Mouse (Mus musculus) 3T3-L1 (cell line): ENCODE results near the gene AC170998.1.
A peak's percentile ranks its signal among the peaks of the same experiment; 100 is the strongest.

Experiments used
- DNase-seq: peaks from one replicate; pipeline ENCODE4 v3.0.0-alpha.2; 2015; ENCODE audit warnings: low read depth, low spot score

AC170998.1 gene

GRCm38 (mm10) chr17:28725783-28726182, at the start of gene AC170998.1:
Gene AC170998.1, plus strand, starts transcription at chr17:28726083.
- no peak for DNase-seq

DNA sequence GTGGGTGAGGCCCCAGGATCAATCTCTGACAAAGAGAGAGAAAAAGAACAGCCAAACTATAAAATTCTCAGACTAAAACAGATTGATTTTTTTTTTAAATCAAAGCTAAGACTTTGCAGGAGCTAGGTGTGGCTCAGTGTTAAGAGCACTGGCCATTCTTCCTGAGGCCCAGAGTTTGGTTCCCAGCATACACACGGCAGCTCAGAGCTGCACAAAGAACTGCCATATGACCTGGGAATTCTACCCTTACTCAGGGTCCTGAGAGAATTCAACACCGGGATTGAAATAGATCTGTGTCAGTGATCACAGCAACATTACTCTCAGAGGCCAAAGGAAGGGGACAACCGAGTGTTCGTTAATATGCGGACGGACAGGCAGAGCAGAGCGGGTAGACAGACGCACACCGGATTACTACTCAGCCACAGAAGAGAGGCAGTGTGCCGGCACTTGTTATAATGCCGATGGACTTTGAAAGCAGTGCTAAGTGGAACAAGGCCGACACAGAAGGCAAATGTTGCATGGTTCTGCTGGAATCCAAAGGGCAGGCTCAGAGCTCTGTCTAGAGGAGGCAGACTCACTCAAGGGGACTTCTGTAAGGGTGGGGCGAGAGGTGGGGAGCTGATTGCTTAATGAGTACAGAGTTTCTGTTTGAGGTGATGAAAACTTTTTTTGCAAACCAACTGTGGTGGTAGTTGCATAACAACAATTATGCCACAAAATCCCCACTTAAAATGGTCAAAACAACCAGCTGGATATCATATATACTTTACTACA, 43.4 kb upstream of the AC170998.1 start:
- DNase-seq = no peak

- DNase-seq = no peak
Observed at GRCm38 (mm10) chr17:28683601-28684000, 42.3 kb upstream of the AC170998.1 start.

GRCm38 (mm10) chr17:28684631-28685030, 41.3 kb upstream of the AC170998.1 start:
- no peak for DNase-seq

DNA sequence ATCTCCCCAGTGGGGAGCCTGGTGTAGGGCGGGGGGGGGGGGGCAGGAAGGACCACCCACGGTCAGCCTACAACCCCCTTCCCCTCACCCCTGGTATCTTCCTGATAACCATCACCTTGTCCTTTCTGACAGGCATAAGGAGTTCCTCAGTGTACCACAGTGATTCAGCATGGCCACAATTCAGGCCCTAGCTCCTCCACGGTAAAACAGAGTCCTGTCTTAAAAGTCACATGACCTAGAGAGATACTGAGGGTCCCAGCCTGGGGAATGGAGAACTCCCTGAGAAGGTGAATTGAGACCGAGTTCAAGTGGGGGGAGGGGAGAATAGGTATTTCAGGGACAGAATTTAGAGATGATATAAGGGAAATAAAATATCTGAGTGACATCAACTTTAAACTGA, 38.5 kb upstream of the AC170998.1 start:
- DNase-seq = no peak

DNA sequence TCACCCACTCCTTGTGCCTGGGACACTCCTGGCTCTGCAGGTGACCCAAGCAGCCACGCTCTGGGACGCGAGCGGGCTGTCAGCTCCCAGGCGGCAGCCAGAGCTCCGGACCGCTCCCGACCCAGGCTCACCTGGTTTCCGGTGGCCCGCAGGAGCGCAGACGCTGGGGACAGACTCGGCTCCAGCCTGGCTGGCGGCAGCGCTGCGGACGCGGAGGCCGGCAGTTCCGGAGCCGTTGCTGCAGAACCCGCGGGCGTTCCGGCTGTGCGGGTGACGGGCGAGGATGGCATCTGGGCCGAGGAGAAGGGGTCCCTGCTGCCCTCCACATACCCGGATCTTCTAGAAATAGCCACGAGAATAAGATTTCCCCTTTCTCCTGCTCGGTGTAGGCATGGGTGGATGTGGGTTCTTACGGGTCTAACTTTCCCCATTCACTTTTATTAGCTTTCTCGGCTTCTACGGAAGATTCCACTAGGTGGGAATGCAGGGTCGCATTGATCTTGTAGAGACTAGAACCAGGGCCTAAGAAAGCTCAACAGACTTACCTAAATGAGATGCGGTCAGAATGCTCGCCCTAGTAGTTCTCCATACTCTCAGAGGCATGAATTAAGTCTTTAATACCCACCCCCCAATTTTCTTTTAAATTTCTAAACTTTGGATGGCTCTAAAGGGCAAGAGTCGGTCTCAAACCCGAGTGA, 36.1 kb upstream of the AC170998.1 start, which contains the start of gene Slc26a8:
Gene Slc26a8 (minus strand): TSS at position 648 of the 698 bp plus-strand sequence.
- DNase-seq = no peak

DNA sequence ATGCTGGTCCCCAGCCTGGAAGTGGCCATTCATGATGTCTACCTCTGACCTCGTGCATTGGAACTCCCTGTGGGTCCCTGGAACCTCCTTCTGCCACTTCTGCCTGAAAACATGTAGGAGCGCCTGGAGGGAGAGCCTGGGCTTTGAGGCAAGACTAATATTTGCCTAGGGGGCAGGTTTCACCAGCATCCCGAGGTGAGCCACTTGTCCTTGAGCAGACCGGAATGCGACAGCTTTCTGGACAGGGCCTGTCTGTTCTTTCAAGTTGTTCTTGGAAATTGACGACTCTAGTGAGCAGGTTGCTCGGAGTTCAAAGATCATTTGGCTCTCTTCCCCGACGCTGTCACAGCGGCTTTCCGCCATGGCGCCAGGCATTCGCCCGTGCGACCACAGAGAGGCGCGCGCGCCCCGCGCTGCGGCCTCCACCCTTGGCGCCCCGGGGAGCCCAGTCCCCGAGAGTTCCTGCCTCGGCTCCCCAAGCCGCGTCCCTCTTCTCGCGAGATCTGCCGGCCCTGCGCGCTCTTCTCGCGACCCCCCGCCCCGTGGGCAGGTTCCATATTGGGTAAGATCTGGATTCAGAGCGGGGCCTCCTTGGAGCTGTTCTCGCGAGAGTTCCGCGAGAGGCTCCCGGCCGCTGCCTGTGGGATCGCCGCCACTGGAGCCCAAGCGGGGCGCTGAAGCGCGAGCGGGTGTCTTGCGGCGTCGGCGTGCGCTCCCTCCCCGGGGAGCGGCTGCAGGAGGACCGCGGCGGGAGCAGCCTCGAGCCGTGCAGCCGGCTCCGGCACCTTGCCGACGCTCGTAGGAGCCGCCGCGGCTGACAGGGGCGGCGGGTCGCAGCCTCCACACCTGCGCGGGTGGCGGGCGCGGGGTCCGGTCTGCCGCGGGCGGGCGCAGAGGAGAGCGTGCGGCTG, 34.9 kb upstream of the AC170998.1 start, which contains the start of gene Mapk14:
Gene Mapk14 (plus strand): TSS at position 554 of the 911 bp plus-strand sequence.
- DNase-seq = peak; percentile 99

GRCm38 (mm10) chr17:28691687-28692340, 34.1 kb upstream of the AC170998.1 start:
- DNase-seq = peak; percentile 50

GRCm38 (mm10) chr17:28692341-28692710, 33.6 kb upstream of the AC170998.1 start:
- DNase-seq = peak; percentile 58

GRCm38 (mm10) chr17:28693086-28693485, 32.8 kb upstream of the AC170998.1 start:
- DNase-seq = peak; percentile 59

DNA sequence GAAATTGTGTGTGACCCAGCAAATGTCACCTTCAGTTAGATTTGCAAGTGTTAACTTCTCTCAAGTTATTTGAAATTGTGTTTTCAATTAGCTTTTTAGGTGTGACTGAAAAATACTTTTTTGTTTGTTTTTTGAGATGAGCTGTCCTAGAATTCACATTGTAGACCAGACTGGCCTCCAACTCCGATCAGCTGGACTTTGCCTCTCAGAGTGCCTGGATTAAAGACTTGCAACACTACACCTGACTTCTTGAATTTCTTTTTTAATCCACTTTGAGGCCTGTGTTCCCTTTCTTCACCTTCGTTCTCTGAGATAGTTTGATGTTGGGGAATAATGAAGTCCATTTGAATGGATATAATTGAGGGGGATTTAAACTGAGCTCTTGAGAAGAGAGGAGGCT, 31.8 kb upstream of the AC170998.1 start:
- no peak for DNase-seq

- no peak for DNase-seq
Observed at GRCm38 (mm10) chr17:28694832-28695231, 31.1 kb upstream of the AC170998.1 start.

DNA sequence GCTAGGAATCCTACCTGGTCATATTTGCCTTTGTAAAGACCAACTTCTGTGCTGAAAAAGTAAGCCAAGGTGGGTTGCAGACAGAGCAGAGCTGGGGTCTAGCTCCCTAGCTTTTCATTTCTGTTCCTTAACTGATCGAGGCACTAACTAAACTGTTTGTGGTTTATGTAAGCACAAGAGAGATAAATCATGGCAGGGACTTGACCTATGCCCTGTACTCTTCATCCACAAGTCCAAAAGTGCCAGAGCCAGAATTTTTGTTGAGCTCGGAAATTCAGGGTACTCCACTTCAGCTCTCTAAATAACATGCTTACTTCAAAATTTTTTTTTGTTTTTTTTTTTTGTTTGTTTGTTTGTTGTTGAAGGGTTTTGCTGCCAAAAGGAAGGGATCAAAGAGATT, 29.2 kb upstream of the AC170998.1 start:
- no peak for DNase-seq

GRCm38 (mm10) chr17:28697290-28698195, 28.3 kb upstream of the AC170998.1 start:
- DNase-seq = no peak

DNA sequence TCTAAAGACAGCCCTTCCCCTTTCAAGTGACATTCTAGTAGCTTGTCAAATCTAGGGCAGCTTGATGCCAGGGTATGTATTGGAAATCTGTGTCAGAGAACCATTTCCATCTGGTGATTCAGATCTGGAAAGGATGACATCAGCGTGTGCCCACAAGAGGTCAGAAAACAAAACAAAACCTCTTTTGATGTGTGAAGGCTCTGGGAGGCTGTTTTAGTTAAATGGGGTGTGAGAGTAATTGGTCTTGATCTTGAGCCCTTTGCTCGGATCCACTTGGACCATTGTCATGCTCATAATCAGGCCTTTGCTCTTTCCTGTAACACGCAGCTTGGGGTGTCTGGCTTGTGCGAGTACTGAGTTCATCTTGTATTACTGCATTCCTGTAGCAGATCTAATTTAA, 27.6 kb upstream of the AC170998.1 start:
- peak; percentile 70 for DNase-seq

DNA sequence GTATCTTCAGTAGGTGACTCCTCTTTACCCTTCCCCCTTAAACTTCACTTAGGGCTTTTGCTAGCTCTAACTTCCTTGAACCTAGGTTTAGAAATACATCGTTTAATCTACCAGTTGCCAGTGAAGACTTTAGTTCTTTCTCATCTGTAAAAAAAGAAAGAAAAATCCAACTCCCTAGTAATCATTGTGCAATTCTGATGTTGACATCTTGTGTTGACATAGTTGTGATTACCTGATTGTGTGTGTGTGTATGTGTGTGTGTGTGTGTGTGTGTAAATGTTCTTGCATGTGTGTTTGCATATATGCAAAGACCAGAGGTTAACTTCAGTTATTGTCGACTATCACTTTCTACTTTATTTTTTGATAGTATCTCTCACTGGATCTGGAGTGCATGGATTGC, 27.2 kb upstream of the AC170998.1 start:
- DNase-seq = no peak

DNA sequence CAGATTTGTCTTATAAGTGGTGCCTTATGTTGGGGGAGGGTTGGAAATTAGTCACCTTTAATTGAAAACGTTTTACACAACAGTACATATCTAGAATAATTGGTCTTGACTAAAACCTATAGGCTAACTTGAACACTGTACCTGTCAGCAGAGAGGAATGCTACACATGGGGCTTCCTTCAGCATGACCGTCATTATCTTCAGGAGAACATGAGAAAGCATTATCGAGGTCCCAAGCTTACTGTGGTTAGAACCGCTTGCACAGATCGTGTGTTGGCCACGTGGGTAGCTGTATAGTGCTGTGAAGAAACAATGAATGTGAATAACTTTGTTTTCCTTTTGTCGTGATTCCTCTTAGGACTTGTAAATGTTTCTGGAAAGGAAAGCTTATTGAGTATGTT, 26.1 kb upstream of the AC170998.1 start:
- peak; percentile 22 for DNase-seq

DNA sequence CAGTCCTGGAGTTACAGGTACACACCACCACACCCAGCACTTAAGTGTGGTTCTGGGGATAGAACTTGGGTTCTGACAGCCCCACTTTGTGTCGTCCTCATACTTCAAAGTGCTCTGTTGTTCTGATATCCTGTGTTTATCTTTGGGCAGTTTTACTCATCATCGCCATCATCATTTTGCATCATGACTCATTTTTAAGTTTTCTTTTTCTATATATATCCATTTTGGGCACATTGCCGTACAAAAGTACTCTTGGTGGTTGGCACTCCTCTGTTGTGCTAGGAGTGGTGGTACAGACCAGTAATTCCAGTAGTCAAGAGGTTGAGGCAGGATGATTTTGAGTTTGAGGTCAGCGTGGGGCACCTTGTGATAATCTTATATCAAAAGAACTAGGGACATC, 24.7 kb upstream of the AC170998.1 start:
- peak; percentile 37 for DNase-seq

- peak; percentile 62 for DNase-seq
Observed at GRCm38 (mm10) chr17:28701737-28702136, 24.1 kb upstream of the AC170998.1 start.

DNA sequence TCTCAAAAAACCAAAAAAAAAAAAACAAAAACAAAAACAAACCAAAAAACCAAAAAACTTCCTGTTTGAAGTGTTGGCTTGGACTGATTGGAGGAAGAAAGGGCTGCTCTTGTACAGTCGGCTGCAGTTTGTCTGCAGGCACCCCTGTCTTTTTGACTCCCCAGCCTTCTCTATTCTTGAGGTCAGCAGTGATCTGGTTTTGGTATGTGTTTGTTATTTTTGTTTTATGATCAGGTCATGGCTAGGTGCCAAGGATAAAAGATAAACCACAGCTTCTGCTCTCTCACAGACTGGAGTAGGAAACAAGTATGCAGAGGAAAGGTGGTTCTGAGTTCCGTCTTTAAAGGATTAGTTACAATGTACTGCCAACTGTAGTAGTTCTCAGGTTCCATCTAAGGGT, 23.2 kb upstream of the AC170998.1 start:
- DNase-seq = peak; percentile 45
